Mouse (Mus musculus): ENCODE data around the gene Epb41l2.

Gene Epb41l2

GRCm38 (mm10) chr10:25436703-25437401, 77.3 kb downstream of the Epb41l2 start:
- DNase-seq (ENCODE audit: low spot score): no peak

- DNase-seq (ENCODE audit: low spot score): no peak
These were observed 78.1 kb downstream of the Epb41l2 start for GRCm38 (mm10) chr10:25437586-25438298.

DNA sequence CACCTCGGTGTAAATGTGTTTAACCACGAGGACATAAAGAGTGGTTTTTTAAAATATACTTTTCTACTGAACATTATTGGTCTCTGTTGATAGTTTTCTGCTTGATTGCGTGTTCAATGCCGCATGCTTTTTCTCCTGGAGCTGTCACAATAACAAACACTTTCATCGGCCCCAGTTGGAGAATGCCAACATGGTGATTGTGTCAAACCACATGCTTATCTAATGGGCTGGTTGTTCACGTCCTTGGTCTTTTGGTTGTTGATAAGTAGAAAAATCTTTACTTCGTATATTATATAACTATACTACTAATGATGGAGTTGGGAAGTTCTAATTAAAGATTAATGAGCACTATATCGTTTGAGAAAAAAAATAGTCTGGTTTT, 78.7 kb downstream of the Epb41l2 start:
- DNase-seq (ENCODE audit: low spot score): no peak

GRCm38 (mm10) chr10:25439163-25439562, 79.6 kb downstream of the Epb41l2 start:
- no peak for DNase-seq (ENCODE audit: low spot score)

GRCm38 (mm10) chr10:25439856-25440255, 80.3 kb downstream of the Epb41l2 start:
- no peak for DNase-seq (ENCODE audit: low spot score)

DNA sequence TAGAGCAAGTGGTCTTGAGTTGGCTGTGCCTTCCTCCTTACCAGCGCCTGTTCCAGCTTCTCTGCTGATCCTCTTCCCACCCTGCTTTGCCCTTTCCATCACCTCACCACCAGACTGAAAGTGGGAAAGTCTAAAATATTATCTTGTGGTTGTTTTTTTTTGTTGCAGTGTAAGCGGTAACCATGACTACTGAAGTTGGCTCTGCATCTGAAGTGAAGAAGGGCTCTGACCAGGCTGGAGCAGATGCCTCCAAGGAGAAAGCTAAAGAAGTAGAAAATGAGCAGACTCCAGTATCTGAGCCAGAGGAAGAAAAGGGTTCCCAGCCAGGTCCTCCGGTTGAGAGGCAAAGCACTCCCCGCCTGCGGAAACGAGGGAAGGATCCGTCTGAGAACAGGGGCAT, 81.8 kb downstream of the Epb41l2 start:
- DNase-seq (ENCODE audit: low spot score): no peak

GRCm38 (mm10) chr10:25443626-25444025, 84.0 kb downstream of the Epb41l2 start:
- DNase-seq (ENCODE audit: low spot score): no peak

DNA sequence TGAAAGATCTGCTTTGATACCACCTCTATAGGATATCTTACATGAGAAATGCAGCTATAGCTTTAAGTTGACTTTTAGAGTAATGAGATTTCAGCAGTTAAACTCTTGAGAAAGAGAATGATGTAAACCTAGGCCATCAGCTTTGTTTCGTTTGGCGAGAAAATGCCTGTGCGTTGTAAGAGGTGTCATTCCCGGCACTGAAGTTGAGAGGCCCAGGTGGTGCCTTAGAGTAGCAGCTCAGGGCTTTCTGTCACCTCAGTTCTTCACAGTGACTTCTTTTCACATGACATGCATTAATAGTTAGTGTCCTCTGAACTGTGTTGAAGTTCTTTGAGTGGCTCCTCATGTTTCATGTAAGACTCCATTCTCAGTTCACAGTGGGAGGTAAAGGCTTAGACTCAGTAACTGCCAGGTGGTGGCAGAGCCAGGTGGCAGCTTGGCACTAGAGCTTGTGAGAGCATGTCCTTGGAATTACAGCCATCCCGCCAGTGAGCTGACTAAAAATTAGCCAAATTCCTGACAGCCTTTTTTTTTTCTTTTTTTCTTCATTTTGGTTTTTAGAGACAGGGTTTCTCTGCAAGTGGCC, 84.7 kb downstream of the Epb41l2 start:
- DNase-seq (ENCODE audit: low spot score): no peak

DNA sequence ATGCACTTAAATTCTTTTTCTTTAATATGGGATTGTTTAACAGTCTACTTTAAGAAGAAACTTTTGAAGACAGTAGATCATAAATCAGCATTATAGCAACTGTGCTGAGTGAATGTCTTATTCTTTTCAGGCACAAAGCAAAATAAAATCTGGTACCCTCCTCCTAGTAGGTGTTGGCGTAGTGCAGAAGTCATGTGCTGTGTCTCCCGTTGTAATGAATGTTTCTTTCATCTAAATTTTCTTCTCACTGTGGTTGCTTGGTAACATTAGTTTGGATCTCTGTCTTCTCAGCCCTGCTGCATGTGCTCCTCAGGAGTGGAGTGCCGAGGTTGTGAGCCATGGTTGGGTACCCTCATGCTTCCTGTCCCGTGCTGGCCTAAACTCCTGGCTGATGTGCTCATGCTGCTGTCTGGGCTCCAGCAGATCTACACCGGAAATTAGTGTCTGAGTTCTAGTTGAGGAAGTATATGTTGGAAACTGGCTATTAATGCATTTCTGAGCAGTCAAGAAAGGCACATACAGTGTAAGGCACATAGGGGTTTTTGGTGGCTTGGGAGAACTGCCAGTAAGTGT, 87.4 kb downstream of the Epb41l2 start:
- DNase-seq (ENCODE audit: low spot score): no peak

DNA sequence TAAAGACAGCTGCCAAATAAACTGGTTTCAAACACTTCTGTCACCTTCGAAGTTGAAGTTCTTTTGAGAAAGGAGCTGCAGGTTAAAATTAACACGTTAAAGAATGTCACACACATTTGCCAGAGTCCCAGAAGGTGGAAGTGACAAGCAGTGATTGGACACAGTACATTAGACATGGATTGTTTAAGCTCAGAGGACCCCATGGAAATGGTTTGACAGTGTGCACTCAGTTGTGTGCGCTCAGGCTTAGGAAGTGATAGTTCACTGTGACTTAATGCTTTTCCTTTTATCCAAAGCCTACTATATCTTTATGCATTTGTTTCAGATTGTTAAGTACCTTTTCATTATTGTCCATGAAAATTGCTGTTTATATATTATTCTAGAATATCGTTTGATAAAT, 89.1 kb downstream of the Epb41l2 start:
- no peak for DNase-seq (ENCODE audit: low spot score)

- no peak for DNase-seq (ENCODE audit: low spot score)
These were observed 89.9 kb downstream of the Epb41l2 start for GRCm38 (mm10) chr10:25449312-25450020.

DNA sequence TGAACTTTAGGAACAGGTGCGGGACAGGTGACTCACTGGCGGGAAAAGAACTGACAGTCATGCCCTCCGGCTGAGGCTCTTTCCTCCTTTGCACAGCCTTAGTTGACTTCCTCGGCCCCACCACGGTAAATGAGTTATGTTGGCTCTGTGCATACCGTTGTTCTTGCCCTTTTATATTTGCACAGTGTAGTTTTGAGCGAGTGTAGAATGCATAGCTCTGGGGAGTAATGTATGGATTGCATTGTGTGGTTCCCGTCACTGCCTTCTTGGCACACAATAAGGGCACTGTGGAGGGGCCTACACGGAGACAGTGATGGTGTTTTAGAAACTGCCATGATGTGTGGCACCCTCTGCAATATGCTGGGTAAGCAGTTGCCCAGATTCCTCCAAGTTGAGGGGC, 93.6 kb downstream of the Epb41l2 start:
- no peak for DNase-seq (ENCODE audit: low spot score)

- no peak for DNase-seq (ENCODE audit: low spot score)
These were observed 94.2 kb downstream of the Epb41l2 start for GRCm38 (mm10) chr10:25453772-25454171.

GRCm38 (mm10) chr10:25457118-25457517, 97.5 kb downstream of the Epb41l2 start:
- DNase-seq (ENCODE audit: low spot score): no peak

DNA sequence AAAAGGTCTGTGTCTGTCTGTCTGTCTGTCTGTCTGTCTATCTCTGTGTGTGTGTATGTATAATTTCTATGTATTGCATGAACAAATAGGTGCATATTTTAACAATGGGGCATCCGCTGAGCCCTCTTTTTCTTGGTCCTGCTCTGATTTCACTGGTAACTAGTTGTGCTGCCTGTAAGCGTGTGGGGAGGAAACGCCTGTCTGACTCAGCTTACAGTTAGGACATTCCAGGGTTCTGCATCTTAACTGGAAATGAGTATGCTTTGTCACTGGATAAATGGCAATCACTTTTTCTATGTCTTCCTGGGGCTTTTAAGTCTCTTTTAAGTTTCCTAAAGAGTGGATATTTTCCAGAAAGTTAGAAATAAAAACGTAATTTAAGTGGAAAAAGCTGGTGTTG, 98.4 kb downstream of the Epb41l2 start:
- no peak for DNase-seq (ENCODE audit: low spot score)

DNA sequence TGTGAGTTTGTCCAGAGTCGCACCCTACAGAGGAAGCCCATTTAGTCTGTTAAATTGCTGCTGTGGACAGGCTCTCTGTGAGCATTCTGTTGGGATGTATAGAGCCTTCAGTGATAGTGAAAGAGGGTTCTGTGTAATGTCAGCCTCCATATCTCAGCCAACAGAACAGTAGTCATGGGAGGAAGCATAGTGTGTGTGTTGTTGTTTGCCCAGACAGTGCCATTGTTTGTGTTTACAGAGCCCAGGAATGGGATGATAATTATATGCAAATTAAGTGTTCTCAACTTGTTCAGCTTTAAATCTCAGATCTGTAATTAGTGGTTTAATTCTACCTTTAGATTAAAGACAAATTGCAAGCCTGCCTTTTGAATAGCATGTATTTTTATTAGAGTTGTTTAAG, 102.2 kb downstream of the Epb41l2 start:
- no peak for DNase-seq (ENCODE audit: low spot score)

DNA sequence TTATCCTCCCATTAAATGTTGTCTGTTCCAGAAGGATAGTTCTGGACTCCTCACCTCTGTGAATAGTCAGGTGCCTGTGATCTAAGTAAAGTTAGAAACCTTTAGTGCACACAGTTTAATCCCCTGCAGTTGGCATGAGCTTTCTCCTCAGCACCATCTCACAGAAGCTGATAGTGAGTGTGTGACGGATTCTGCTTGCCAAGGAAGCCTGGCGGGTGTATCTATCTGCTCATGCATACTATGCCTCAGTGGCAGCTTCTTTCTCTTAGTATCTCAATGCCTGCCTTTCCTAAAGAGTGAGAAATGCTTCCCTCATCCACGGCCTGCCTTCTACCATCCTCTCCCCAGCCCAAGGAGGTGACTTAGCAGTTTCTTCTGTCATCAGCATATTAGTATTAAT, 103.1 kb downstream of the Epb41l2 start:
- no peak for DNase-seq (ENCODE audit: low spot score)

GRCm38 (mm10) chr10:25466493-25466892, 106.9 kb downstream of the Epb41l2 start:
- no peak for DNase-seq (ENCODE audit: low spot score)

DNA sequence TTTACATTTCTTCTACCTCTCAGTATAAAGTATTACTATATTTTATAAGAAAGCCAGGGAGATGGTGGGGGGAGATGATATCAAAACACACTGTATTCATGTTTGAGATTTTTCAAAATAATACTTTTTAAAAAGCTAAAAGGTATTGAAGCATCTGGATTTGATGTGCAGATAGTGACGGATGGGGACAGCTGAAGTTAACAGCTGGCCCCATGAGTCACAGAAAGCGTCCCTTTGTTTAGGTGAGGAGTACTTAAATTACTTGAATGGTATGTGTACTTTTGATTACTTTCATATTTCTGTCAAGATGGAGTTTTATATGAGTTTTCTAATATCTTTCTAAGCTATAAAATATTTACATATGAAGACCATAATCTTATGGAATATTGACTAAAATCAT, 112.3 kb downstream of the Epb41l2 start:
- no peak for DNase-seq (ENCODE audit: low spot score)

DNA sequence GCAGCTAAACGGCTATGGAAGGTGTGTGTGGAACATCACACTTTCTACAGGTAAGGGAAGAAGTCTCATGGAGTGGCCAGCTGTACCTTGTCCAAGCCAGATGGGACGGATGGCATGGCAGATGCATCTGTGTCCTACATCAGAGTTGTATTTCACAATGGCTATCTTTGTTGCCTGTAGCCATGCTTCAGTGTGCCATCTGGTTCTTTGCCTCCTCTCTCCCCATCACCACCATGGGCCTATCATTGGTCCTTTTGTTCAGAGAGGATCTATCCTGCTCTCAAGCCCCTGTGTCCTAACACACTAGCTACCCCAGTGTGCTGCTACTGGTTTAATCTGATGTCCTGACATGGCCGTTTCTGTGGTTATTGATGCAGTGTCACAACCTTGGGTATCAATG, 120.1 kb downstream of the Epb41l2 start:
- DNase-seq (ENCODE audit: low spot score): no peak

DNA sequence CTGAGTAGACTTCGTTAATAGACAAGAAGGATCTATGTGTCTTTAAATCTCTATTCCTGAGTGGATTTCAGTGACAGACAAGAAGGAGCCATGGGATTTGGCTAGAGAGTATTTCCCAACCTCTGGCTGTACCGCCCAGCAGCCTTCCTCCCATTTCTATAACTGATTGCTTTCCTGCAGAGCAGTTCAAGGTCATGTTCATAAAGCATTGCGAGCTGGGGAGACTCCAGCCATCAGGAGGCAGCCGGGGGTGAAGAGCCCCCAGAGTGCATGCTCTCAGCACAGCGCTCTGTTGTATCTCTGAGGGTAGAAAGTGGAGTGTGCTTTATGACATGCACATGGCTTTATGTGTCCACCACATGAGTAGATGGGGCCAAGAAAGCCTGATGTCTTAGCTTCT, 123.2 kb downstream of the Epb41l2 start:
- no peak for DNase-seq (ENCODE audit: low spot score)

- no peak for DNase-seq (ENCODE audit: low spot score)
These were observed 128.9 kb downstream of the Epb41l2 start for GRCm38 (mm10) chr10:25488456-25488855.
